Mouse (Mus musculus) CH12.LX (cell line): ENCODE measurements at regions not wholly inside any gene's neighbourhood (a gene's known extent, or its start where the extent isn't known, plus 50 kb on each side); places are given as distances from the start of the nearest gene placed in this dataset.

ENCODE experiments used
- DNase-seq: peaks from one replicate; pipeline ENCODE4 v3.0.0-alpha.2; 2013; ENCODE audit errors: extremely low read depth
- H3K27ac ChIP-seq: 2 replicates; pipeline ENCODE4 v1.5.1; 2012; ENCODE audit warnings: low read depth, mild to moderate bottlenecking, control low read depth, moderate library complexity; ENCODE audit not compliant: insufficient read depth
- H3K27me3 ChIP-seq: replicated peaks from 2 replicates; pipeline ENCODE3; 2012; ENCODE audit warnings: inconsistent platforms
- H3K36me3 ChIP-seq, 2 experiments: replicated peaks in 1 of 2; 2 replicates each; pipeline versions ENCODE3 to v1.6.1; 2012; ENCODE audit warnings: inconsistent platforms in 1 of 2, low read length in 1 of 2, mild to moderate bottlenecking in 1 of 2, mixed read lengths in 1 of 2, moderate library complexity in 1 of 2; ENCODE audit not compliant: control insufficient read depth in 1 of 2, insufficient read depth in 1 of 2
- H3K4me1 ChIP-seq, 2 experiments: 2 replicates each; pipeline ENCODE4 v1.6.1; 2012; ENCODE audit warnings: inconsistent platforms in 1 of 2, moderate library complexity in 1 of 2; ENCODE audit not compliant: insufficient read depth in 2 of 2, control insufficient read depth in 1 of 2
- H3K4me2 ChIP-seq: 2 replicates; pipeline ENCODE4 v1.6.1; 2012; ENCODE audit warnings: low read depth, mild to moderate bottlenecking, control low read depth; ENCODE audit not compliant: poor library complexity, insufficient read depth, severe bottlenecking
- H3K4me3 ChIP-seq, 3 experiments: fragments of 150-350 bp in 1 of 3; sonication (generic) in 1 of 3; replicated peaks in 1 of 3; 2 replicates each; pipeline versions ENCODE3 to v1.5.1; 2011 to 2012; ENCODE audit warnings: low read depth in 2 of 3, low read length in 2 of 3, mild to moderate bottlenecking in 2 of 3, moderate library complexity in 2 of 3, control low read depth in 1 of 3, improper control_type of control experiment in 1 of 3, inconsistent platforms in 1 of 3, mixed read lengths in 1 of 3; ENCODE audit not compliant: poor library complexity in 1 of 3
- H3K79me2 ChIP-seq: replicated peaks from 2 replicates; pipeline ENCODE4 v1.6.1; 2012; ENCODE audit warnings: mild to moderate bottlenecking, moderate library complexity; ENCODE audit not compliant: control insufficient read depth, poor library complexity, insufficient read depth, severe bottlenecking; ENCODE audit errors: extremely low read depth
- H3K9ac ChIP-seq: 2 replicates; pipeline ENCODE4 v1.6.1; 2012; ENCODE audit warnings: low read depth, mild to moderate bottlenecking, control low read depth, moderate library complexity; ENCODE audit not compliant: insufficient read depth
- H3K9me3 ChIP-seq: replicated peaks from 2 replicates; pipeline ENCODE3; 2012; ENCODE audit warnings: low read length, inconsistent platforms, mixed read lengths
- BHLHE40 ChIP-seq: IDR thresholded peaks from 2 replicates; pipeline ENCODE4 v1.6.1; 2011; ENCODE audit warnings: mild to moderate bottlenecking, low read depth, low read length, improper control_type of control experiment
- CHD1 ChIP-seq: IDR thresholded peaks from 2 replicates; pipeline ENCODE4 v1.6.1; 2012; ENCODE audit warnings: low read depth, low read length, improper control_type of control experiment, inconsistent platforms
- CHD2 ChIP-seq: IDR thresholded peaks from 2 replicates; pipeline ENCODE4 v1.6.1; 2011; ENCODE audit warnings: low read length, improper control_type of control experiment
- CTCF ChIP-seq, 2 experiments: IDR thresholded peaks in 1 of 2; conservative IDR thresholded peaks in 1 of 2; 2 replicates each; pipeline ENCODE4 v1.5.1; 2011 to 2012; ENCODE audit warnings: low read depth in 2 of 2, low read length in 2 of 2, improper control_type of control experiment in 1 of 2, inconsistent platforms in 1 of 2, mild to moderate bottlenecking in 1 of 2, moderate library complexity in 1 of 2
- E2F4 ChIP-seq: IDR thresholded peaks from 2 replicates; pipeline ENCODE4 v1.6.1; 2011; ENCODE audit warnings: low read depth, low read length, improper control_type of control experiment; ENCODE audit not compliant: insufficient replicate concordance
- ELF1 ChIP-seq: IDR thresholded peaks from 2 replicates; pipeline ENCODE4 v1.6.1; 2014; ENCODE audit warnings: low read depth, mild to moderate bottlenecking, inconsistent platforms, low read length, improper control_type of control experiment
- EP300 ChIP-seq: IDR thresholded peaks from 2 replicates; pipeline ENCODE4 v1.6.1; 2011; ENCODE audit warnings: low read length, improper control_type of control experiment
- ETS1 ChIP-seq: conservative IDR thresholded peaks from 2 replicates; pipeline ENCODE4 v1.6.1; 2012; ENCODE audit warnings: low read depth, mild to moderate bottlenecking, inconsistent platforms, low read length, improper control_type of control experiment, moderate library complexity
- GABPA ChIP-seq: IDR thresholded peaks from 2 replicates; pipeline ENCODE4 v1.6.1; 2012; ENCODE audit warnings: low read depth, low read length, improper control_type of control experiment, inconsistent platforms; ENCODE audit not compliant: insufficient replicate concordance
- HCFC1 ChIP-seq: IDR thresholded peaks from 2 replicates; pipeline ENCODE4 v1.6.1; 2012; ENCODE audit warnings: low read depth, mild to moderate bottlenecking, inconsistent platforms, low read length, improper control_type of control experiment
- JUN ChIP-seq: IDR thresholded peaks from 2 replicates; pipeline ENCODE4 v1.6.1; 2011; ENCODE audit warnings: low read depth, mild to moderate bottlenecking, low read length, improper control_type of control experiment, moderate library complexity; ENCODE audit not compliant: insufficient read depth
- JUND ChIP-seq: conservative IDR thresholded peaks from 2 replicates; pipeline ENCODE4 v1.6.1; 2011; ENCODE audit warnings: low read depth, low read length, improper control_type of control experiment
- KAT2A ChIP-seq: IDR thresholded peaks from 2 replicates; pipeline ENCODE4 v1.6.1; 2012; ENCODE audit warnings: low read length, improper control_type of control experiment, inconsistent platforms; ENCODE audit not compliant: insufficient replicate concordance
- MAX ChIP-seq: IDR thresholded peaks from 2 replicates; pipeline ENCODE4 v1.6.1; 2011; ENCODE audit warnings: low read length, improper control_type of control experiment
- MEF2A ChIP-seq: IDR thresholded peaks from 2 replicates; pipeline ENCODE4 v1.6.1; 2014; ENCODE audit warnings: low read depth, mild to moderate bottlenecking, inconsistent platforms, low read length, improper control_type of control experiment, borderline replicate concordance
- MXI1 ChIP-seq: IDR thresholded peaks from 2 replicates; pipeline ENCODE4 v1.6.1; 2011; ENCODE audit warnings: mild to moderate bottlenecking, low read depth, low read length, improper control_type of control experiment
- NELFE ChIP-seq: IDR thresholded peaks from 2 replicates; pipeline ENCODE4 v1.6.1; 2011; ENCODE audit warnings: low read depth, low read length, improper control_type of control experiment
- NRF1 ChIP-seq: IDR thresholded peaks from 2 replicates; pipeline ENCODE4 v1.6.1; 2014; ENCODE audit warnings: low read depth, mild to moderate bottlenecking, inconsistent platforms, low read length, improper control_type of control experiment, moderate library complexity
- PAX5 ChIP-seq: IDR thresholded peaks from 2 replicates; pipeline ENCODE4 v1.6.1; 2012; ENCODE audit warnings: low read length, inconsistent platforms, mixed read lengths
- POLR2A ChIP-seq: IDR thresholded peaks from 2 replicates; pipeline ENCODE4 v1.6.1; 2011; ENCODE audit warnings: low read depth, mild to moderate bottlenecking, improper control_type of control experiment, low read length
- RAD21 ChIP-seq: IDR thresholded peaks from 2 replicates; pipeline ENCODE4 v1.6.1; 2011; ENCODE audit warnings: low read depth, mild to moderate bottlenecking, low read length, improper control_type of control experiment, moderate library complexity
- SIN3A ChIP-seq: IDR thresholded peaks from 2 replicates; pipeline ENCODE4 v1.6.1; 2012; ENCODE audit warnings: low read length, improper control_type of control experiment, inconsistent platforms
- TBP ChIP-seq: conservative IDR thresholded peaks from 2 replicates; pipeline ENCODE4 v1.6.1; 2011; ENCODE audit warnings: low read depth, low read length, improper control_type of control experiment
- ZKSCAN1 ChIP-seq: IDR thresholded peaks from 2 replicates; pipeline ENCODE4 v1.6.1; 2012; ENCODE audit warnings: low read depth, inconsistent platforms, low read length, improper control_type of control experiment, borderline replicate concordance
- ZMIZ1 ChIP-seq: IDR thresholded peaks from 2 replicates; pipeline ENCODE4 v1.6.1; 2012; ENCODE audit warnings: low read depth, mild to moderate bottlenecking, inconsistent platforms, low read length, improper control_type of control experiment
- ZNF384 ChIP-seq: IDR thresholded peaks from 2 replicates; pipeline ENCODE4 v1.6.1; 2012; ENCODE audit warnings: low read depth, low read length, improper control_type of control experiment, inconsistent platforms
- dilution Hi-C: fragments of 300-500 bp; cut with MboI; formaldehyde crosslinking; loops from 2 replicates; pipeline ENCODE4 v1.14.3; 2020; ENCODE audit warnings: low sequenced_read_pairs; ENCODE audit not compliant: extremely low pct_unique_long_range_greater_than_20kb, extremely low pct_ligation_motif_present
- in situ Hi-C: fragments of 300-500 bp; cut with MboI; formaldehyde crosslinking; loops from 3 replicates; pipeline ENCODE4 v1.14.3; 2019; ENCODE audit warnings: low sequenced_read_pairs, low pct_ligation_motif_present, low pct_unique_long_range_greater_than_20kb, mixed read lengths

DNA sequence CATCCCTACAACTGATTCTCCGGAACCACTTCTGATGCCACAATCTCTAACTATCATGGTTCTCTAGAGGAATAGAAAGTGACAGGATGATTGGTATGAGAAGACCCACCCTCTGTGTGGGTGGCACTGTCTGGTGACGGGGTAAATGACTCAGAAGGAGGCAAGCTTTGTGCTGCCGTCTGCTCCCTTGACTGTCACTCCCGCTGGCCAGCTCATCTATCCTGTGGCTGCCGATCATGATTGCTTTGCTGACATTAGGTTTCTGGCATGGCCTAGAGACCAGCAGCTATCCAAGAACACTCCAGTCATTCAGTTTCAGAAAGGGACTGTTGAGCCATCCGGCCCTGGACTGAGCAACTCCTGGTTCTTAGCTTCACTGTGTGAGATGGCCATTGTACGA is 331.4 kb downstream of the Pmp22 start:
- Histone ChIP-seq H3K4me3 (no peak overlapping the region), H3K27ac (no peak overlapping the region), H3K4me1 (no peaks in the 10 kb centered on the region), H3K36me3 (no peaks in the 10 kb centered on the region), H3K4me2 (no peak overlapping the region), H3K27me3 (no peaks in the 10 kb centered on the region), H3K9ac (no peak overlapping the region), H3K9me3 (no peaks in the 10 kb centered on the region), H3K79me2 (no peaks in the 10 kb centered on the region)
- no peak for DNase-seq
- dilution Hi-C loops, result no loop called here
- in situ Hi-C loops, result no loop called here
- TF ChIP-seq NELFE (no peak), KAT2A (no peak), BHLHE40 (no peak), MXI1 (no peak), EP300 (no peak), E2F4 (no peak), HCFC1 (no peak), NRF1 (no peak), MAX (no peak), JUND (no peak), TBP (no peak), CHD1 (no peak)

DNA sequence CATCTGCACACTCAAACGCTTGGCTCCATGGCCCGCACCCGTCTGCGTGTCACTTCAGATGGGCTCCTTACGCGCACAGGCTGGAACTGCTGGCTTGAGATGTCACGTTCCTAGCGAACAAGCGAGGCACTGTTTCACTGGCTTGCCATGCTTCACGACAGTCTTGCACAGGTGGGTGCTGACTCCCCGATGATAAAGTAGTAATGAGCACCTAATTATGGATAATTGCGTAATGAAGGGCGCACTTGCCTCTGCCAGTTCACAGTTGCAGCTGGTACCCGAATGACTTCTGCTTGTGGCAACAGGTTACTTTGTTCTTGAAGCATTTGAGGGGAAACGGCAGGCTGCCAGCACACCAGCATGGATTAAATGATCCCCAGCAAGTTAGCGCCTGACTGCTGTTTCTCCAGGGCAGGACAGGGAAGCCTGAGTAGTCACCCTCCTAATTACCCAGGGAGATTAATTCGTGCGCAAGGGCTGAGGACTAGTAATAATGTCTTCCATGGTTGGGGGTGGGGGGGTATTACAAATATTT is 335.1 kb downstream of the Pmp22 start:
- TF ChIP-seq RAD21, result no peak
- TF ChIP-seq NRF1, result no peak
- no peak for TF ChIP-seq MXI1
- no peak for TF ChIP-seq EP300
- TF ChIP-seq PAX5, result no peak
- no peaks in the 10 kb centered on the region for H3K79me2 ChIP-seq
- dilution Hi-C loops, result no loop called here
- no peaks in the 10 kb centered on the region for H3K27me3 ChIP-seq
- in situ Hi-C loops, result no loop called here
- H3K9ac ChIP-seq, result no peak overlapping the region
- no peak overlapping the region for H3K4me3 ChIP-seq
- DNase-seq, result no peak
- no peak overlapping the region for H3K27ac ChIP-seq
- H3K9me3 ChIP-seq, result no peaks in the 10 kb centered on the region
- H3K4me1 ChIP-seq, result no peaks in the 10 kb centered on the region
- no peaks in the 10 kb centered on the region for H3K36me3 ChIP-seq
- no peak overlapping the region for H3K4me2 ChIP-seq

DNA sequence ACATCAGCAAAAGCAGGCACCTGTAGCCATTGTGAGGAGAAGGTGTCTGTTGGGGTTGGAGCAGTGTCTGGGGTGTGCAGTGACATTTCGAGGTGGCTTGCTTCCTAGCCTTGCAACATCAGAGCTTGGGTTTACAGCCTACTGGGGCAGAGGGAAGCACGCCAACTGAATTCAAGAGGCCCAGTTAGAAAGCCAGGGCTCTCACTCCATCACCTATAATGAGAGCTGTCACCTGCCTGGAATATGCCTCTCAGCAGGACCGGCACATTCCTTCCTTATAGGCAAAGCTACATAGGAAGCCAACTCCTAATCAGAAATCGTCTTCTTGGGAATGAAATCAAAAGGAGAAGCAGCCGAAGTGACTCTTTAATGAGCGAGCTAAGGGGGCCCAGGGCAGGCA is 337.2 kb downstream of the Pmp22 start:
- Histone ChIP-seq H3K36me3 (no peaks in the 10 kb centered on the region), H3K4me3 (no peak overlapping the region), H3K9ac (no peak overlapping the region), H3K27me3 (no peaks in the 10 kb centered on the region), H3K4me1 (no peaks in the 10 kb centered on the region), H3K79me2 (no peaks in the 10 kb centered on the region), H3K4me2 (no peak overlapping the region), H3K27ac (no peak overlapping the region), H3K9me3 (no peaks in the 10 kb centered on the region)
- in situ Hi-C loops, result no loop called here
- no peak for DNase-seq
- dilution Hi-C loops, result no loop called here
- TF ChIP-seq ELF1 (no peak), JUN (no peak), E2F4 (no peak), ZNF384 (no peak), TBP (no peak), NELFE (no peak), HCFC1 (no peak), PAX5 (no peak), MXI1 (no peak), ETS1 (no peak), GABPA (no peak), MAX (no peak), CHD2 (no peak), SIN3A (no peak), ZKSCAN1 (no peak), EP300 (no peak), POLR2A (no peak), CTCF (conservative IDR thresholded peaks at IDR 0.05 in 1 of 2, IDR thresholded peaks at IDR 0.05 in 1 of 2; ENCODE audit: low read depth in 2 of 2, low read length in 2 of 2) (no peak), MEF2A (no peak), ZMIZ1 (no peak)
